Mouse (Mus musculus) c-Kit-positive CD71-positive TER-119-positive erythroid progenitor cells, embryonic 14.5 days (primary cell): ENCODE measurements around the gene Myo15b.

Source experiments
- DNase-seq: peaks from one replicate; pipeline ENCODE4 v3.0.0-alpha.2; 2013; ENCODE audit warnings: low spot score

Gene Myo15b

DNA sequence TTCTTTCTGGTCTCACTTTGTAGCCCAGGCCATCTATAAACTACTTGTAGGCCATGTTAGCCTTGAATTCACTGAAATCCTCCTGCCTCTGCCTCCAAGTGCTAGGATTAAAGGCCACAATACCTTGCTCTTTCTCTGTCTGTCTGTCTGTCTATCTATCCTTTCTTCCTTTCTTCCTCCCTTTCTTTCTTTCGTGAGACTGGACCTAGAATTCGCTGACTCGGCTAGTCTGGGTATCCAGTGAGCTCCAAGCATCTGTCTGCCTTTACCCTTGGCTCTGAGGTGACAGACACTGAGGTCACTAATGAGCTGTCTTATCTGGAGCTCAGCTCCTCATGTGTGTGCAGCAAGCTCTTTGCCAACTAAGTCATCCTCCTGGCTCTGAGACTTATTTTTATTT is 17.7 kb downstream of the Myo15b start:
- no peak for DNase-seq

DNA sequence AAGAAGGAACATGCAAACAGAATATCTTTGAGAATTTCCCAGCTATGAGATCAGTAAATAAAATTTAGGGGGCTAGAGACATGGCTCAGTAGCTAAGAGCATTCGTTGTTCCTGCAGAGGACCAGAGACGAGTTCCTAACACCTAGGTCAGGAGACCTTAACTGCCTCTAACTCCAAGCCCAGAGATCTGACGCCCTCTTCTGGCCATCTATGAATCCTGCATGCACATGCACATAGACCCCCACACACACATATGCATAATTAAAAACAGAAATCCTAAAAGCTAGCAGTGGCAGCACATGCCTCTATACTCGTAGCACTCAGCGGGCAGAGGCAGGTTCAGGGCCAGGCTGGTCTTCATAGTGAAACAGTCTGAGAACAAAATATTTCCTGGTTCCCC is 18.2 kb downstream of the Myo15b start:
- no peak for DNase-seq

DNA sequence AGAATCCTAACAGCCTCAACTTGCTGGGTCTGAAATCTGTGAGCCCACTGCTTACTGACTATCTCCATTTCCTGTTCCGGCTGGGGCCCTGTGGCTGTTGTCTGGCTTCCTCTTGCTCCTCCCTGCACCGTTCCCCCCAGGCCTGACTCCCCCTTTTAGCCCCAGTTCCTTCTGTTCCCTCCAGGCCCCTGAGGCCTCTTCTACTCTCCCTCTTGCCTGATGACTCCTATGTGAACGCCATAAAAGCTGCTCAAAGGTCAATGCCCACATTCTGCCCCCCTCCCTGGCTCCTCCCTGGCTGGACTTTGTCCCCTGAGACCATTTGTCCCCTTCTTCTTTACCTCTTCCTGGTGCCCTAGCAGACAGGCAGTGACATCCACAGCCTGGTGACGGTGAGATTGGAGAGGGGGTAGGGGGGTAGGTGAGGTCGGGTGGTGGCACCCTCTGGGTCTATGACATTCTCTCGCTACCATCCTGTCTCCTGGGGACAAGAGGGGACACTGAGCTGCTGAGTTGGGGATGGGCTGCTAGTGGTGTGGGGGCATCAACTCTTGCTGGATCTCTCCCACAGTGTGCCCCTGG is 19.1 kb downstream of the Myo15b start:
- no peak for DNase-seq

DNA sequence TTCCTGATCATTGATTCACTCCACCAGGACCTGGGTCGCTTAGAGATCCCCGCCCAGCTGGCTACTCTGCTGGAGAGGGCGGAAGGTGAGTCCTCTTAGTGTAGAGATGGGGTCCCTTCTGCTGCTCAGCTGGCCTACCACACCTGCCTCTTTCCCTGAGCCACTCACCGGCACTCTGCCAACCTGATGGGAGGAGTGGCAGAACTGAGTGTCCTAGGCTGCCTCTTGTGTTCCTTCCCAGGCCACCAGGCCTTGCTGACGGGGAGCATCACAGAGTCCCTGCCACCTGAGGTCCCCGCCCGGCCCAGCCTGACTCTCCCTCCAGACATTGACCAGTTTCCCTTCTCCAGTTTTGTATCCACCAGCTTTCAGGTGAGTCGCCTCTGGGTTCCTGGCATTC is 19.9 kb downstream of the Myo15b start:
- no peak for DNase-seq

DNA sequence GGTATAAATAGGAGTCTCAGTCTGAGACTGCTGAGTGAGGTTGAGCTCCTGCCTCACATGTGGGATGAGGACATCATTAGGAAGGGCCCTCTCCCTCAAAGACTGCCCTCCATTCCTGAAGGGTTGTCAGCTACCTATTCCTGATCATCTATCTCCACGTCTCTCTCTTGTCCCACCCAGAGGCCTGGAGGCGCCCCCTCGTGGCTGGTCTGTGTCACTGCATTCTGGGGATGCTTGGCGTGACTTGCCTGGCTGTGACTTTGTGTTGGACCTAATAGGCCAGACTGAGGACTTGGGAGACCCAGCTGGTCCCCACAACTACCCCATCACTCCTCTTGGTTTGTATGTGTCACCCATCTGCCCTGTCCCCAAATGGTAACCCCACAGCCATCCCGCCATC is 22.8 kb downstream of the Myo15b start:
- DNase-seq: peak; percentile 62

DNA sequence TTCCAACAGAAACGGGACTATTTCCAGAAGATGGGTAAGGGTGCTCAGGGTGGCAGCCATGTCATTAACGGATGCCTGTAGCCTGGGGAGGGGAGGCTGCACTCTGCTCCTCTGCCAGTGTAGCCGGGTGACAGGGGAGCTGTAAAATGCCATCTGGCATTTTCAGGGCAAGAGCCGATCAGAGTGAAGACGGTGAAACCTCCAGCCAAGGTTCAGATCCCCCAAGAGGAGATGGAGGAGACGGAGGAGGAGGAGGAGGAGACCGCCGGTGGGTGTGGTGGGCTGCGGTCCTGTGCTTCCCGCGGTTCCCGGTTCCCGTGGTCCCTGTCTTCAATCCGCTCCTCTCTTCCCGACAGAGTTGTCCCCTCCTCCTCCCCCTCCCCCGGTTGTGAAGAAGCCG is 25.0 kb downstream of the Myo15b start:
- no peak for DNase-seq

DNA sequence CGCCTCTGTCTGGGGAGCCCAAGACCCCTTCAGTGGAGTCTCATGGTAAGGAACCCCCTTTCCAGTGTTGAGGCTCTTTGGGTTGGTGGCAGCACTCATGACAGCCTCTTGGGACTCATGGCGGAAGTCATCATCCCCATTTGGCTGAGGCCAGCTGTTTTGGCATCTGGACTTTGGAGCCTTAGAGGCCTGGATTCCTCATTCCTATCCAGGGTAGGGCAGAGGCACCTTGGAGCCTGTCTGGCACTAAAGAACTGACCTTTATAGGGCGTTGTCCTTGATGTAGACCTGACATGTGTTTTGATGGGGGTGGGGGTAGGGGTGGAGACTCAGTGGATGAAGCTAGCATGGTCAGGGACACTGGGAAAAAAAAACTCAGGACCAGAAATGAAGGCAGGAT is 26.2 kb downstream of the Myo15b start:
- DNase-seq: no peak

DNA sequence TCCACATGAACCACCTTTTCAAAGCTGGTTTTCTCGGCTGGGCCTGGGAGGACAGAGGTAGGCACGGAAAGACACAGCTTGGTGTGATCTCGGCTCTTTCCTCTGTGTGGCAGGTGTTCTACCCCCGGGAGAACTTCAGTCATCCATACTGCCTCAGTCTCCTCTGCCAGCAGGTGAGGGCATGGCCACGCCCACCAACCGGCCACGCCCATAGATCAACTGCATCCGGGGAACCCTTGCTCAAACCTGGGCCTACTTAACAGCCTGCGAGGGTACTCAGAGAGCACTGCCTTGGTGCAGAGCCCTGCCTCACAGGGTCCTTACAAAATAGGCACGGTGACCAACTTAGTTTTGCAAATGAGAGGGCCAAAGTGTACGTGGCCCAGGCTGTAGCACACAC is 27.1 kb downstream of the Myo15b start:
- DNase-seq: no peak

DNA sequence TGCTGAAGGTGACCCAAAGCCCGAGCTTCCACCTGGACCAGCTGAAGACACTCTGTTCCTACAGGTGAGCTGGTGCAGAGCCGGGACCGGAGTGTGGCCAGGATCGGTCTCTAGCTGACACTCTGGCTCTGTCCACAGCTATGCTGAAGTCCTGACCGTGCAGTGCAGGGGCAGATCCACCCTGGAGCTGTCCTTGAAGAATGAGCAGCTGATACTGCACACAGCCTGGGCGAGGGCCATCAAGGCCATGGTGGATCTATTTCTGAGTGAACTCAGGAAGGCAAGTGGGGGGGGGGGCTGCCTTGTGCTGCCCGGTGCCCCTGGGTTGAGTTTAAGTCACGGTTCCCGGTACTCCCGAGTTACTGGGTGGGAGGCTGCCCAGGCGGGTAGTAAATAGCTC is 28.2 kb downstream of the Myo15b start:
- no peak for DNase-seq

DNA sequence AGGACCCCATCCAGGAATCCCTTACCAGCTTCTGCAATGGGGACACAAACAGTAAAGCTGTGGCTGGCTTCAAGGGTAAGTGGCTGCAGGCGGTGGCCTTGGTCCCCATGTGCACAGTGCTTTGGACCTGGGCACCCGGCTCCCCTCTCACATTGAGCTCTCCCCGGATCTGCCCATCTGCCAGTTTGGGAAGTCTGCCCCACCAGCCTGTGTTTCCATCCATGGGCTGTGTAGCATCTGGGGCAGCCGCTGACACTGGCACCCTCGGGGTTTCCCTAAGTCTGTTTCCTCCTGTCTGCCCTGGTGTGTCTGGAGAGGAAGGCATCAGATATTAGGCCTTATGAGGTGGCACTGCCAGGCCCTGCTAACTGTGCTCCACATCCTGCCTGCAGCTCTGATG is 29.8 kb downstream of the Myo15b start:
- DNase-seq: no peak

DNA sequence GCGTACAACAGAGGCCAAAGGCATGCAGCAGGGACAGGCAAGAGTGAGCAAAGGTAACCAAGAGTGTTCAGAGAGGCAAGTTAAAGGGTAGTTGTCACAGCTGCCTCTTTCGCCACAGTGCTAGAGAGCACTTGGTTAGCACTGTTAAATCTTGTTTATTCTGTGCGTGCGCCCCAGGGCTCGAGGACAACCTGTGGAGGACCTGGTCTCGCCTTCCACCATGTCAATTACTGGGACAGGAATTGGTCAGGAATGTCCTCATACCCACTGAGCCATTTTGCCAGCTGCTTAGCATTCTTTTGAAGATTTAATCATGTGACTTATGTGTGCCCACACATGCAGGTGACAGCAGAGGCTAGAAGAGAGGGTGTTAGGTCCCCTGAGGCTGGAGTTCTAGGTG is 31.0 kb downstream of the Myo15b start:
- DNase-seq: no peak

DNA sequence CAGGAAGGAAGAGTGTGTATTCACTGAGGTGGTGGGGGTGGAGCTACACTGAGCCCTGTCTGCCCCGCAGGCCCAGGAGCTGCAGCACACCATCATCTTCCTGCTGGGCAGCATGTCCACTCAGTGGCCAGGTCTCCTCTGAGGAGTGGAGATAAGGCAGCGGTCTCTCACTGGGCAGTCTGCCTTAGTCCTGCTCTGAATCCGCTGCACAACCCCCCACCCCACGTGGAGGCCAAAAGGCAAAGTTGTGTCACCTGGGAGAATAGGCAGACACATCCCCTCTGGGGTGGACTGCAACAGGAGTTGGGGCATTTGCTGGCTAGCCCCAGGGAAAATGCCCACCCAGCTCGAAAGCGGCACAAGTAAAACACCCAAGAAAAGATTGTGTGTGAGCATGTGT is 34.0 kb downstream of the Myo15b start:
- DNase-seq: no peak

DNA sequence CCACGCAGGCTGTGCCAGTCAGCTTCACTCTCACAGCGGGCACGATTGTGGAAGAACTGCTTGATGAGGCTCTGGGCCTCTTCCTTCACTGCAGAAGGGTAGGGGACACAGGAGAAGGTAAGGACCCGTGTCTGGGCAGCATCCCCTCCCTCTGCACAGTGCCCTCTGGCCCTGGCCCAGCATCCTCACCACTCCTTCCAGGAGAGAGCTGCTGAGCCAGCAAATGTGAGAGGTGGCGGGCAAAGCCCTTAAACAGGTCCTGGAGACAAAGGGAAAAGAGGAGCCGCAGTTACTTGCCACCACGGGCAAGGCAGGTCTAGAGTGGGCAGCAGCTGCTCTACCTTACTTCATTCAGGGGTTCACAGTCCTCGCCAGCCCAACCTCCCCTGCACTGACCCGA is 34.9 kb downstream of the Myo15b start:
- DNase-seq: no peak

DNA sequence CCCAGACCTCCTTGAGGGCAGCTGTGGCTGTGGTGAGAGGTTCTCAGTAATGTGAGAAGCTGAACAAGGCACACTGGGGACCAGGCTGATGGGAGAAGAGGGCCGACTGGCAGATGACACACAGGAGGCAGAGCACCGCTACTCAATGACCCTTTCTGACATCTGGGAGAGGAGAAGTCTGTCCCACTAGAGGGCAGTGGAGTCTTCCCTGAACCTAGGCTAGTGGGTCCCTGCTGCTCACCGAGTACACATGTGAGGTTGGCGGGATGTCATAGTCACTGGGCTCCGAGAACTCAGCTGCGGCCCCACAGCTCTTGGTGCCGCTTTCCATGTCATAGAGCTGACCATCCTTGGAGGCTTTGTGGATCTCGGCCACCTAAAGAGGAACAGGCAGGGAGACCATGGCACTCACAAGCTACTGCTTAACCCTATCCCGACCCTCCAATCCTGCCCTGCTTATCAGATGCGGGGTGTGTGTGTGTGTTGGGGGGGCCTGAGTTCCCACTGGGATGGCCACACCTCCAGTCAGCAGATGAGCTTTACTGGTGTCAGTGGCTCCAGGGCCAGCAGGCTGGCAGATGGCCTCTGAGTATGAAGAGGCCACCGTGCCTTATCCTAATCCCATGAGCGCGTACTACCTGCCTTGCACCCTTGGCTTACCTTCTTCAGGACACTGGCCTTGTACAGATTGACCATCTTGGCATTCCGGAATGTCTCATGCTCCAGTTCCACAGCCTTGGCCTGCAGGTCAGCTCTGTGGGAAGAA is 36.7 kb downstream of the Myo15b start:
- no peak for DNase-seq

DNA sequence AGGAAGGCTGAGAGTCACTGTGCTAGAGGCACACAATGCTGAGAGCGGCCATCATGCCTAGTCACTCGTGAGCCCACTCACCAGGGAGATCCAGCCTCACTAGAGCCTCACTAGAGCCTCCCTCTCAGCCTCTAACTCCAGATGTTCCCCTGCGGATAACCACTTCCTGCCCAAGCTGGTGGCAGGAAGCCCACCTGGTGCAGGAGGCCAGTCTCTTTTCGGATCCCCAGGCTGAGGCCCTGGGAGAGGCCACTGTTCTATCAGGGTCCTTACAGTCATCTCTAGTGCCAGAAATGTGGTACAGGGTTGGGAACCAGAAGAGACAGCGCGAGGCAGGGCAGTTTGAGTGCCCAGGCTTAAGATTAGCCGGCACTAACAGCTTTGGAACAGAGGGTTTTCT is 40.2 kb downstream of the Myo15b start:
- DNase-seq: no peak

DNA sequence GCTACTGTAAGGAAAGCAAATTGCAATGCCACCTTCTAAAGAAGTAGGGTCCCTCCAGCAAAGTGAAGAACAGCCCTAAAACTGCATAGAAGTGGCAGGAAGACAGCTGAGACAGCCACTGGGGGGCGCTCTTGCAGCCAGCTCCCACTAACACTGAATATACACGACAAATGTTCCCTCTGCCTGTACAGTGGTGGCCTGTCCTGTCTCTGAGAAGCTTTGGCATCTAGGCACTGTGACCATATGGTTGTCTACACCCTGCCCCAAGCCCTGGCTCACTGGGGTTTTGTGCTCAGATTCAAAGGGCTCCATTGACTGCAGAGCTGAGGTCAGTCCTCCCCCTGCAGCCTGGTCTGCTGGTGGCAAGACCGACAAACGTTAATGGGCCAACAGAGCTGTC is 40.7 kb downstream of the Myo15b start:
- peak; percentile 83 for DNase-seq

DNA sequence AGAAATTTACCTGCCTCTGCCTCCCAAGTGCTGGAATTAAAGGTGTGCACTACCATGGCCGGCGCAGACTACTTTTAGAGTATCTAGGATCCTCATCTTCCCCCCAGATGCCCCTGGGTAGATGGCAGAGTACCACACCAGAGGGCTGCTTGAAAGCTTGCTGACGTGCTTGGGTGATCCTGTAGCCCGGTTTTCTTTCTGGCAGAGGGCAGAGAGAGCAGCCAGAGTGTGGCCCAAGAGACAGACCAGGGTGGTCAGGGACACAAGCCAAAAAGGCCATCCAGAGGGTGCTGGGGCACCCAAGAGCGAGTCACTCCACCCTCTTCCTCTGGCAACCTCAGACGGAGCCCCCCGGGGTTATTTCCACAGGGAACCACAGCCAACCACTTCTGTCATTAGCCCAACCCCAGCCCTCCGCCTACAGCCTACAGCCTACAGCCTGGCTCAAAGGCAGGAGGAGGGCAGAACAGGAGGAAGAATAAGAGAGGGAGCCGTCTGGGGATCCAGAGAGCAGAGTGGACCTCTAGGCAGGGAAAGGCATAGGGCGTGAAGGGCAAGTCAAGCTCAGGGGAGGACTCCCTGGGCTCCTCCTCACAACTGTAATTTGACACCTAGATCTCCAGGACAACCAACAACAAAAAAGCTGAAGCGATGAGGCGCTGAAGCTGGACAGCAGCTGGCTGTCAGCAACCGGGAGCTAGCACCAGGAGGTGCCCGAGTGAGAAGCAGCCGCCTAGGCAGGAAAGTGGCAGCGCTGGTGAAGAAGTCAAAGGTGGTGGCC is 41.5 kb downstream of the Myo15b start, which contains the start of gene Smim5:
Smim5 (plus strand) TSS at position 481 of the 781 bp plus-strand sequence.
- peak; percentile 67 for DNase-seq

DNA sequence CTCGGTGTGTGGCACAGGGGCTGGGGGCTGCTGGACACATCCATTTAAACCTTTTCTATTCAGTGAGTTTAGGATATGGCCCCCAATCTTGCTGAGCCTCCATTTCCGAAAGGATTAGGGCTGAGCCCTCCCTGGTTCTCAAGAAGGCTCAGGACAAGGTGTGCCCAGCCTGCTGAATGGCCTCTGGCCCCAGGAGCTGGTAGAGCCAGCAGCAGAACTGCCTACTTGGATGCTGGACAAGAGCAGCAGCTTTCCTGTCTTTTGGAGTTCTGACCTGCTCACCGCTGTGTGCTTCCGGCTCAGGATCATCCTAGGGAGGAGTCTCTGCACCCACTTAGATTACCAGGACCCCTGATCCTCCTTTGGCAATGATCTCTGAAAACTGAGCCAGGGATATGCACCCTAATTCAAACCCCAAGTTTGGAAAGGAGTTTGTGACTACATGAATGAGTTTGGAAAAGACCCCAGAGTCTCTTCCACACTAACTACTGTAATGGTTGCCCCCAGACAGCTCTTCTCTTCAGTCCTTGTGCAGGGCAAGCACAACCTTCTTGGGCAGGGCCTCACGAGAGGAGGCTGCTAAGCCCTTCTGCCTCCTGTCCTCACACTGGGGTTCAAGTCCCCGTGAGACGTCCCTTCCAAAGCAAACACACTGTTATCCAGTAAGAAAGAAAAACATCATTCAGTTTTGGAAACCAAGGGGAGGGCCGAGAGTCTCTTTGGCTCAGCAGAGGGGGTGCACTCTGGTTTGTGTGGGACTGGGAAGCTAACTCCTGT is 42.5 kb downstream of the Myo15b start:
- peak; percentile 40 for DNase-seq

DNA sequence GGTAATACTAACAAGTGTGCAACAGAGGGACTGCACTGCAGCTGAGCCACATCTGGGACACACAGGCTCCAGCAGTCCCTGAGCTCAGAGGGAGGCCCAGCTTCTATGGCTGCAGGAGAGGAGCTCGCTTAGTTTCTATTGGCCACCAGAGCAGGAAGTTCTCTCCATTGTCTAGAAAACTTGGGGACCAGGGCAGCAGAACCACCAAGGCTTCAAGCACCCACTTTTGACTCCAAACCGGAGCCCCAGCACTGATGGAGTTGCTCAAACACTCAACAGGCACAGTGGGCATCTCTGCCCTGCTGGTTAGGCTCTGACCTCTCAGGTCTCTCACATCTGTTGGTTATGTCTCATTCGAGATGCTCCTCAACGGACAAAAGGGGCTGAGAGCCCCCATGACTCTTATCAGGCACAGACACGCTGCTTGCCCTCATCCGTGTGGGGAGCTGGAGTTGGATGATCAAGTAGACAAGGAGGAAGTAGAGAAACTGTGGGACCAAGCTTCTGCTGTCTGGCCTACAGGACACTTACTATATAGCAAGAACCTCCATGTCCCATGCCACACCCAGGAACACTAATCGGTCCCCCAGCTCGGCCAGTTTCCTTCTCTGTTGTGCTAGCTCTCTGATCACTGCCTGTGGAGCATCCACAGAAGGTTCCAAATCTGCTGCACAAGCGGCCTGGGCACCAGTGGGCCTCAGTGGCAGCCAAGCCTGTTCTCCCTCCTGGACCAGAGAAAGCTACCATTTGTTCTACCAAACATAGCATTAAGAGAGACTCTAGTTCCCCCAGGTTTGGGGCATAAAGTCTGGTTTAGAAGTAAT is 43.3 kb downstream of the Myo15b start:
- peak; percentile 82 for DNase-seq

DNA sequence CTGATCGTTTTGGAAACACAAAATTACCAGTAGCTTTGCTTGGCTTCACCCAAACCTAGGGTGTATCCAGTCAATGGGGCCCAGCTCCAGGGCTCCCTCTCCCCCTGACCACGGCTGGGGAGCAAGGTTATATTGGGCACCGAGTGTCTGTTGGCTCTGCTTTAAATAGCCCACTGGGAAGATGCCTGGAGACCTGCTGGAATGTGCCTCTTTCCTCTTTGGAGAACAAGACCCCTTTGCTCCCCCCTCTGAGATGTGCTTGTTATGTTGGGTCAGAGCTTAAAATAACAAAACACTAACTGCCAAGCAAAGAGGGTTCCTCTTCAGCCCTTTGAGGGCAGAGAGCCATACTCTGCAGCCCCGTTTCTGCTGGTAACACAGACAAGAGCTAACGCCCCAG is 44.0 kb downstream of the Myo15b start:
- no peak for DNase-seq

DNA sequence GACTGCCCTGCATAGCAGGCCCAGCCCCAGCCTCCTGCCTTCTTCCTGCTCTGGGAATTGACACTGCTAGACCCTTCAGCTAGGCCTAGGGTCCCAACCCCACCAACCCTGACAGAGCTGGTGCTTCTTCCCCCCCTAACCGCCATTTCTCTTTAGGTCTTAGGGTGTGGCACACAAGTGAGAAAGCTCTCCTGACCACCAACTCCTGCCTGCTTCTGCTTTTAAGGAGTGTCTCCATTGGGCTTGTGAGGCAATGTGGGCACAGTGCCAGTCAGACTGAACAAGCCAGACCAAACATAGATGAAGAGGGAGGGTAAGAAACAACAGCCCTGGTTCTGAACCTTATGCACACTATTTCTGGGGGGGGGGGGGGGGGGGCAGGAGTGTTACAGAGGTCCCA is 44.6 kb downstream of the Myo15b start:
- no peak for DNase-seq
